Mouse (Mus musculus): Measurements from ENCODE around the gene Speg. TPM values are rescaled to one million over a fixed set of nuclear protein-coding genes. Genes with fewer than 3 reads are reported as not detected.

The Speg gene
- polyA plus RNA-seq, 1 experiment, result 12.1 TPM

GRCm38 (mm10) chr1:75399755-75400492 is 24.8 kb downstream of the Speg start:
- H3K27me3 ChIP-seq (ENCODE audit: control insufficient read depth, insufficient read depth, low read length), result no peaks in the 10 kb centered on the region
- no peaks in the 10 kb centered on the region for H3K36me3 ChIP-seq (ENCODE audit: control insufficient read depth, insufficient read depth, low read length)
- no peak overlapping the region for H3K4me3 ChIP-seq (ENCODE audit: control insufficient read depth, insufficient read depth, low read length)
- WGBS, result 54% methylated on average over 15 of the region's 15 CpGs
- TF ChIP-seq CTCF (IDR thresholded peaks at IDR 0.05; ENCODE audit: borderline replicate concordance, control insufficient read depth, extremely low read depth, insufficient read depth, low read length, poor library complexity) (no peak), POLR2A (IDR thresholded peaks at IDR 0.05; ENCODE audit: control insufficient read depth, extremely low read depth, insufficient read depth, low read length, poor library complexity) (no peak)
- H3K27ac ChIP-seq (ENCODE audit: control insufficient read depth, insufficient read depth, low read length), result no peak overlapping the region
- H3K4me1 ChIP-seq (replicated peaks; ENCODE audit: control insufficient read depth, insufficient read depth, low read length), result no peaks in the 10 kb centered on the region
- no peak for DNase-seq

GRCm38 (mm10) chr1:75400493-75401115 is 25.5 kb downstream of the Speg start:
- Histone ChIP-seq H3K4me1 (replicated peaks; ENCODE audit: control insufficient read depth, insufficient read depth, low read length) (no peaks in the 10 kb centered on the region), H3K36me3 (ENCODE audit: control insufficient read depth, insufficient read depth, low read length) (no peaks in the 10 kb centered on the region), H3K4me3 (ENCODE audit: control insufficient read depth, insufficient read depth, low read length) (no peak overlapping the region), H3K27me3 (ENCODE audit: control insufficient read depth, insufficient read depth, low read length) (no peaks in the 10 kb centered on the region), H3K27ac (ENCODE audit: control insufficient read depth, insufficient read depth, low read length) (no peak overlapping the region)
- TF ChIP-seq CTCF (IDR thresholded peaks at IDR 0.05; ENCODE audit: borderline replicate concordance, control insufficient read depth, extremely low read depth, insufficient read depth, low read length, poor library complexity) (no peak), POLR2A (IDR thresholded peaks at IDR 0.05; ENCODE audit: control insufficient read depth, extremely low read depth, insufficient read depth, low read length, poor library complexity) (no peak)
- WGBS, result 58% methylated on average over 6 of the region's 6 CpGs
- no peak for DNase-seq

- Histone ChIP-seq H3K4me3 (ENCODE audit: control insufficient read depth, insufficient read depth, low read length) (no peak overlapping the region), H3K27me3 (ENCODE audit: control insufficient read depth, insufficient read depth, low read length) (no peaks in the 10 kb centered on the region), H3K4me1 (replicated peaks; ENCODE audit: control insufficient read depth, insufficient read depth, low read length) (no peaks in the 10 kb centered on the region), H3K27ac (ENCODE audit: control insufficient read depth, insufficient read depth, low read length) (no peak overlapping the region), H3K36me3 (ENCODE audit: control insufficient read depth, insufficient read depth, low read length) (no peaks in the 10 kb centered on the region)
- WGBS, result 97% methylated on average over 3 of the region's 3 CpGs
- TF ChIP-seq POLR2A (IDR thresholded peaks at IDR 0.05; ENCODE audit: control insufficient read depth, extremely low read depth, insufficient read depth, low read length, poor library complexity) (no peak), CTCF (IDR thresholded peaks at IDR 0.05; ENCODE audit: borderline replicate concordance, control insufficient read depth, extremely low read depth, insufficient read depth, low read length, poor library complexity) (no peak)
- no peak for DNase-seq
Measured at GRCm38 (mm10) chr1:75405547-75405946, 30.4 kb downstream of the Speg start.

- no peaks in the 10 kb centered on the region for H3K27me3 ChIP-seq (ENCODE audit: control insufficient read depth, insufficient read depth, low read length)
- H3K27ac ChIP-seq (ENCODE audit: control insufficient read depth, insufficient read depth, low read length), result no peak overlapping the region
- H3K4me3 ChIP-seq (ENCODE audit: control insufficient read depth, insufficient read depth, low read length), result no peak overlapping the region
- H3K36me3 ChIP-seq (ENCODE audit: control insufficient read depth, insufficient read depth, low read length), result no peaks in the 10 kb centered on the region
- no peak for DNase-seq
- H3K4me1 ChIP-seq (replicated peaks; ENCODE audit: control insufficient read depth, insufficient read depth, low read length), result no peaks in the 10 kb centered on the region
- TF ChIP-seq CTCF (IDR thresholded peaks at IDR 0.05; ENCODE audit: borderline replicate concordance, control insufficient read depth, extremely low read depth, insufficient read depth, low read length, poor library complexity) (no peak), POLR2A (IDR thresholded peaks at IDR 0.05; ENCODE audit: control insufficient read depth, extremely low read depth, insufficient read depth, low read length, poor library complexity) (no peak)
- WGBS, result 97% methylated on average over 15 of the region's 15 CpGs
Measured at GRCm38 (mm10) chr1:75406173-75406572, 31.1 kb downstream of the Speg start.

GRCm38 (mm10) chr1:75407056-75407455 is 32.0 kb downstream of the Speg start:
- no peak overlapping the region for H3K4me3 ChIP-seq (ENCODE audit: control insufficient read depth, insufficient read depth, low read length)
- WGBS, result 96% methylated on average over 9 of the region's 9 CpGs
- no peaks in the 10 kb centered on the region for H3K27me3 ChIP-seq (ENCODE audit: control insufficient read depth, insufficient read depth, low read length)
- no peak for TF ChIP-seq CTCF (IDR thresholded peaks at IDR 0.05; ENCODE audit: borderline replicate concordance, control insufficient read depth, extremely low read depth, insufficient read depth, low read length, poor library complexity)
- TF ChIP-seq POLR2A (IDR thresholded peaks at IDR 0.05; ENCODE audit: control insufficient read depth, extremely low read depth, insufficient read depth, low read length, poor library complexity), result no peak
- H3K36me3 ChIP-seq (ENCODE audit: control insufficient read depth, insufficient read depth, low read length), result no peaks in the 10 kb centered on the region
- no peaks in the 10 kb centered on the region for H3K4me1 ChIP-seq (replicated peaks; ENCODE audit: control insufficient read depth, insufficient read depth, low read length)
- no peak overlapping the region for H3K27ac ChIP-seq (ENCODE audit: control insufficient read depth, insufficient read depth, low read length)
- DNase-seq, result no peak

- no peaks in the 10 kb centered on the region for H3K27me3 ChIP-seq (ENCODE audit: control insufficient read depth, insufficient read depth, low read length)
- H3K27ac ChIP-seq (ENCODE audit: control insufficient read depth, insufficient read depth, low read length), result no peak overlapping the region
- WGBS, result 78% methylated on average over 4 of the region's 4 CpGs
- DNase-seq, result no peak
- H3K4me3 ChIP-seq (ENCODE audit: control insufficient read depth, insufficient read depth, low read length), result no peak overlapping the region
- no peaks in the 10 kb centered on the region for H3K4me1 ChIP-seq (replicated peaks; ENCODE audit: control insufficient read depth, insufficient read depth, low read length)
- no peaks in the 10 kb centered on the region for H3K36me3 ChIP-seq (ENCODE audit: control insufficient read depth, insufficient read depth, low read length)
- TF ChIP-seq POLR2A (IDR thresholded peaks at IDR 0.05; ENCODE audit: control insufficient read depth, extremely low read depth, insufficient read depth, low read length, poor library complexity) (no peak), CTCF (IDR thresholded peaks at IDR 0.05; ENCODE audit: borderline replicate concordance, control insufficient read depth, extremely low read depth, insufficient read depth, low read length, poor library complexity) (no peak)
Measured at GRCm38 (mm10) chr1:75408210-75408609, 33.1 kb downstream of the Speg start.
